Mouse (Mus musculus): Measurements from ENCODE around the gene Cops2.

DNA sequence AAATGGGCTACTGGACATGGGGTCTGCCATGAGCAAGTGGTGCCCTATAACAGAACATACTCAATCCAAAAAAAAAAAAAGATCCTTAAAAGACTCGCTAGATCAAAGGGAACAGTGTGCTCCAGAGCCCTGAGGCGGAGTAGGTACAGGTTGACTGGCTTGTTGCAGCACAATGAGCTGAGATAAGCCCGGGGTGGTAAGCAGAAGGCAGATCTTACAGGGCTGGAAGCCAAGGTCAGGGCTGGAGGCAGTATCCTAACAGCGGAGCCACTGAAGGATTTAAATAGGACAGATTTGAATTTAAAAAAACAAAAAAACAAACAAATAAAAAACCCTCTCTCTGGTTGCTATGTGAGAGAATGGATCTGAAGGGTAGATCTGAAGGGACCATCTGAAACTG lies 58.5 kb downstream of the Cops2 start:
- no peak for TF ChIP-seq CHD2 (IDR thresholded peaks at IDR 0.05; ENCODE audit: low read depth, low read length)
- no peak for TF ChIP-seq ZNF384 (IDR thresholded peaks at IDR 0.05; ENCODE audit: low read depth, low read length)
